Mouse (Mus musculus): Measurements from ENCODE around the gene AC170998.1.
A peak's percentile ranks its signal among the peaks of the same experiment; 100 is the strongest.

The AC170998.1 gene

GRCm38 (mm10) chr17:28725783-28726182 lies at the start of gene AC170998.1:
Gene AC170998.1, plus strand, starts transcription at chr17:28726083.
- DNase-seq (ENCODE audit: low spot score) = no peak

- no peak for DNase-seq (ENCODE audit: low spot score)
Observed at GRCm38 (mm10) chr17:28682311-28683084, 43.4 kb upstream of the AC170998.1 start.

- no peak for DNase-seq (ENCODE audit: low spot score)
Observed at GRCm38 (mm10) chr17:28683601-28684000, 42.3 kb upstream of the AC170998.1 start.

GRCm38 (mm10) chr17:28684631-28685030 lies 41.3 kb upstream of the AC170998.1 start:
- no peak for DNase-seq (ENCODE audit: low spot score)

DNA sequence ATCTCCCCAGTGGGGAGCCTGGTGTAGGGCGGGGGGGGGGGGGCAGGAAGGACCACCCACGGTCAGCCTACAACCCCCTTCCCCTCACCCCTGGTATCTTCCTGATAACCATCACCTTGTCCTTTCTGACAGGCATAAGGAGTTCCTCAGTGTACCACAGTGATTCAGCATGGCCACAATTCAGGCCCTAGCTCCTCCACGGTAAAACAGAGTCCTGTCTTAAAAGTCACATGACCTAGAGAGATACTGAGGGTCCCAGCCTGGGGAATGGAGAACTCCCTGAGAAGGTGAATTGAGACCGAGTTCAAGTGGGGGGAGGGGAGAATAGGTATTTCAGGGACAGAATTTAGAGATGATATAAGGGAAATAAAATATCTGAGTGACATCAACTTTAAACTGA lies 38.5 kb upstream of the AC170998.1 start:
- DNase-seq (ENCODE audit: low spot score) = no peak

DNA sequence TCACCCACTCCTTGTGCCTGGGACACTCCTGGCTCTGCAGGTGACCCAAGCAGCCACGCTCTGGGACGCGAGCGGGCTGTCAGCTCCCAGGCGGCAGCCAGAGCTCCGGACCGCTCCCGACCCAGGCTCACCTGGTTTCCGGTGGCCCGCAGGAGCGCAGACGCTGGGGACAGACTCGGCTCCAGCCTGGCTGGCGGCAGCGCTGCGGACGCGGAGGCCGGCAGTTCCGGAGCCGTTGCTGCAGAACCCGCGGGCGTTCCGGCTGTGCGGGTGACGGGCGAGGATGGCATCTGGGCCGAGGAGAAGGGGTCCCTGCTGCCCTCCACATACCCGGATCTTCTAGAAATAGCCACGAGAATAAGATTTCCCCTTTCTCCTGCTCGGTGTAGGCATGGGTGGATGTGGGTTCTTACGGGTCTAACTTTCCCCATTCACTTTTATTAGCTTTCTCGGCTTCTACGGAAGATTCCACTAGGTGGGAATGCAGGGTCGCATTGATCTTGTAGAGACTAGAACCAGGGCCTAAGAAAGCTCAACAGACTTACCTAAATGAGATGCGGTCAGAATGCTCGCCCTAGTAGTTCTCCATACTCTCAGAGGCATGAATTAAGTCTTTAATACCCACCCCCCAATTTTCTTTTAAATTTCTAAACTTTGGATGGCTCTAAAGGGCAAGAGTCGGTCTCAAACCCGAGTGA lies 36.1 kb upstream of the AC170998.1 start, which contains the start of gene Slc26a8:
Gene Slc26a8 (minus strand): TSS at position 648 of the 698 bp plus-strand sequence.
- DNase-seq (ENCODE audit: low spot score) = peak; percentile 31

DNA sequence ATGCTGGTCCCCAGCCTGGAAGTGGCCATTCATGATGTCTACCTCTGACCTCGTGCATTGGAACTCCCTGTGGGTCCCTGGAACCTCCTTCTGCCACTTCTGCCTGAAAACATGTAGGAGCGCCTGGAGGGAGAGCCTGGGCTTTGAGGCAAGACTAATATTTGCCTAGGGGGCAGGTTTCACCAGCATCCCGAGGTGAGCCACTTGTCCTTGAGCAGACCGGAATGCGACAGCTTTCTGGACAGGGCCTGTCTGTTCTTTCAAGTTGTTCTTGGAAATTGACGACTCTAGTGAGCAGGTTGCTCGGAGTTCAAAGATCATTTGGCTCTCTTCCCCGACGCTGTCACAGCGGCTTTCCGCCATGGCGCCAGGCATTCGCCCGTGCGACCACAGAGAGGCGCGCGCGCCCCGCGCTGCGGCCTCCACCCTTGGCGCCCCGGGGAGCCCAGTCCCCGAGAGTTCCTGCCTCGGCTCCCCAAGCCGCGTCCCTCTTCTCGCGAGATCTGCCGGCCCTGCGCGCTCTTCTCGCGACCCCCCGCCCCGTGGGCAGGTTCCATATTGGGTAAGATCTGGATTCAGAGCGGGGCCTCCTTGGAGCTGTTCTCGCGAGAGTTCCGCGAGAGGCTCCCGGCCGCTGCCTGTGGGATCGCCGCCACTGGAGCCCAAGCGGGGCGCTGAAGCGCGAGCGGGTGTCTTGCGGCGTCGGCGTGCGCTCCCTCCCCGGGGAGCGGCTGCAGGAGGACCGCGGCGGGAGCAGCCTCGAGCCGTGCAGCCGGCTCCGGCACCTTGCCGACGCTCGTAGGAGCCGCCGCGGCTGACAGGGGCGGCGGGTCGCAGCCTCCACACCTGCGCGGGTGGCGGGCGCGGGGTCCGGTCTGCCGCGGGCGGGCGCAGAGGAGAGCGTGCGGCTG lies 34.9 kb upstream of the AC170998.1 start, which contains the start of gene Mapk14:
Gene Mapk14 (plus strand): TSS at position 554 of the 911 bp plus-strand sequence.
- peak; percentile 100 for DNase-seq (ENCODE audit: low spot score)

- DNase-seq (ENCODE audit: low spot score) = peak; percentile 65
Observed at GRCm38 (mm10) chr17:28691687-28692340, 34.1 kb upstream of the AC170998.1 start.

GRCm38 (mm10) chr17:28692341-28692710 lies 33.6 kb upstream of the AC170998.1 start:
- peak; percentile 47 for DNase-seq (ENCODE audit: low spot score)

- DNase-seq (ENCODE audit: low spot score) = no peak
Observed at GRCm38 (mm10) chr17:28693086-28693485, 32.8 kb upstream of the AC170998.1 start.

DNA sequence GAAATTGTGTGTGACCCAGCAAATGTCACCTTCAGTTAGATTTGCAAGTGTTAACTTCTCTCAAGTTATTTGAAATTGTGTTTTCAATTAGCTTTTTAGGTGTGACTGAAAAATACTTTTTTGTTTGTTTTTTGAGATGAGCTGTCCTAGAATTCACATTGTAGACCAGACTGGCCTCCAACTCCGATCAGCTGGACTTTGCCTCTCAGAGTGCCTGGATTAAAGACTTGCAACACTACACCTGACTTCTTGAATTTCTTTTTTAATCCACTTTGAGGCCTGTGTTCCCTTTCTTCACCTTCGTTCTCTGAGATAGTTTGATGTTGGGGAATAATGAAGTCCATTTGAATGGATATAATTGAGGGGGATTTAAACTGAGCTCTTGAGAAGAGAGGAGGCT lies 31.8 kb upstream of the AC170998.1 start:
- DNase-seq (ENCODE audit: low spot score) = no peak

DNA sequence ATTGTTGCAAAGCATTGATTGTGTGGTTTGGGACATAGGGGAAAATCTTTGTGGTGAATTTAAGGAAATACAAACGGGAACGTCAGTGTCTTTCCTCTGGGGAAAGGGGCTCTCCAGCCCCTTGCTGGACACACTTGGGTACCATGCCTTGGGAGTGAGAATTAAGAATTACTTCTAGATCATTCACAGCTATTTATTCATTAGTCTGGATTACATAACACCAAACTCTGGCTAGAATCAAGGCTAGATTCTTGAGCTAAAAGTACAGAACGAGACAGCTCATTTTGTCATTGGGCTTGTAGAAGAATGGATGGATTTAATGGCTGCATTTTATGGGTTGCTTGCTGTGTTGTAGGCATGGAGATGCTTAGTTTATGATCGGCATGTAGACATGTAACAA lies 31.1 kb upstream of the AC170998.1 start:
- DNase-seq (ENCODE audit: low spot score) = no peak

DNA sequence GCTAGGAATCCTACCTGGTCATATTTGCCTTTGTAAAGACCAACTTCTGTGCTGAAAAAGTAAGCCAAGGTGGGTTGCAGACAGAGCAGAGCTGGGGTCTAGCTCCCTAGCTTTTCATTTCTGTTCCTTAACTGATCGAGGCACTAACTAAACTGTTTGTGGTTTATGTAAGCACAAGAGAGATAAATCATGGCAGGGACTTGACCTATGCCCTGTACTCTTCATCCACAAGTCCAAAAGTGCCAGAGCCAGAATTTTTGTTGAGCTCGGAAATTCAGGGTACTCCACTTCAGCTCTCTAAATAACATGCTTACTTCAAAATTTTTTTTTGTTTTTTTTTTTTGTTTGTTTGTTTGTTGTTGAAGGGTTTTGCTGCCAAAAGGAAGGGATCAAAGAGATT lies 29.2 kb upstream of the AC170998.1 start:
- DNase-seq (ENCODE audit: low spot score) = no peak

DNA sequence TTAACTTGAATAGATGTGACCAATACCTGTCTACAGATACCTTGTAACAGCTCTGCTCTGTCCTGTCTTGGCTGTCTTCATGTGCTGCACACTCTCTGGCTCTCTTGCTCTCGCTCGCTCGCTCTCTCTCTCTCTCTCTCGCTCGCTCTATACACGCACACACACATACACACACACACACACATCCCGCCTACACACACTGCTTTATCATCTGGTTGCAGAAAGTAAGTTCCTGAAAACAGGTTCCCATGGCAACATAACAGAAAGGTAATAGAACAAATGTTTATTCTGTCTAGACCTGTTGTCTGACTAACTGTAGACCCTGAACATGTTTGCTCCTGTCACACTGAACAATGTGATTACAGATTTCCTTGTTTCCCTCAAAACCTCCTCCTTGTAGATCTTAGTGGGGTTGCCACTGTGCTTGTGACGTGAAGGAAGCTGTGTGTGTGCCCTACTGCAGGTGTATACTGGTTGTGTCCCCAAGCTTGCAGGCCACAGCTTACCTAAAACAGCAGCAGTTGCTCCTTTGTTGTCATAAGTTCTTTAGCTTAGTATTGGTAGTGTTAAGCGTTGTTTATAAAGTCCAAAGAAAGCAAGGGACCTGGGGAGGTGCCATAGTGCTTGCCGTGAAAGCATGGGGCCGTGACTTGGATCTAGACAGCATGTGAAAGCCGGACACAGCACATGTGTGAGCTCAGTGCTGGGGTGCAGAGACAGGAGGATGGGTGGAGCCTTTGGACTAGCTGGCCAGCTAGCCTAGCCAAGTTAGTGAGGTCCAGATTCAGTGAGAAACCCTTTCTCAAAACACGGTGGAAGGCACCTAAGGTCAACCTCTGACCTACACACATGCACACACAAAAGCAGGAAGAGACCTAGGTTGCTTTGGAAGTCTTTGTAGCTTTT lies 28.3 kb upstream of the AC170998.1 start:
- no peak for DNase-seq (ENCODE audit: low spot score)

DNA sequence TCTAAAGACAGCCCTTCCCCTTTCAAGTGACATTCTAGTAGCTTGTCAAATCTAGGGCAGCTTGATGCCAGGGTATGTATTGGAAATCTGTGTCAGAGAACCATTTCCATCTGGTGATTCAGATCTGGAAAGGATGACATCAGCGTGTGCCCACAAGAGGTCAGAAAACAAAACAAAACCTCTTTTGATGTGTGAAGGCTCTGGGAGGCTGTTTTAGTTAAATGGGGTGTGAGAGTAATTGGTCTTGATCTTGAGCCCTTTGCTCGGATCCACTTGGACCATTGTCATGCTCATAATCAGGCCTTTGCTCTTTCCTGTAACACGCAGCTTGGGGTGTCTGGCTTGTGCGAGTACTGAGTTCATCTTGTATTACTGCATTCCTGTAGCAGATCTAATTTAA lies 27.6 kb upstream of the AC170998.1 start:
- no peak for DNase-seq (ENCODE audit: low spot score)

- DNase-seq (ENCODE audit: low spot score) = no peak
Observed at GRCm38 (mm10) chr17:28698672-28699071, 27.2 kb upstream of the AC170998.1 start.

DNA sequence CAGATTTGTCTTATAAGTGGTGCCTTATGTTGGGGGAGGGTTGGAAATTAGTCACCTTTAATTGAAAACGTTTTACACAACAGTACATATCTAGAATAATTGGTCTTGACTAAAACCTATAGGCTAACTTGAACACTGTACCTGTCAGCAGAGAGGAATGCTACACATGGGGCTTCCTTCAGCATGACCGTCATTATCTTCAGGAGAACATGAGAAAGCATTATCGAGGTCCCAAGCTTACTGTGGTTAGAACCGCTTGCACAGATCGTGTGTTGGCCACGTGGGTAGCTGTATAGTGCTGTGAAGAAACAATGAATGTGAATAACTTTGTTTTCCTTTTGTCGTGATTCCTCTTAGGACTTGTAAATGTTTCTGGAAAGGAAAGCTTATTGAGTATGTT lies 26.1 kb upstream of the AC170998.1 start:
- DNase-seq (ENCODE audit: low spot score) = no peak

- DNase-seq (ENCODE audit: low spot score) = no peak
Observed at GRCm38 (mm10) chr17:28701171-28701570, 24.7 kb upstream of the AC170998.1 start.

GRCm38 (mm10) chr17:28701737-28702136 lies 24.1 kb upstream of the AC170998.1 start:
- no peak for DNase-seq (ENCODE audit: low spot score)

- no peak for DNase-seq (ENCODE audit: low spot score)
Observed at GRCm38 (mm10) chr17:28702646-28703045, 23.2 kb upstream of the AC170998.1 start.

DNA sequence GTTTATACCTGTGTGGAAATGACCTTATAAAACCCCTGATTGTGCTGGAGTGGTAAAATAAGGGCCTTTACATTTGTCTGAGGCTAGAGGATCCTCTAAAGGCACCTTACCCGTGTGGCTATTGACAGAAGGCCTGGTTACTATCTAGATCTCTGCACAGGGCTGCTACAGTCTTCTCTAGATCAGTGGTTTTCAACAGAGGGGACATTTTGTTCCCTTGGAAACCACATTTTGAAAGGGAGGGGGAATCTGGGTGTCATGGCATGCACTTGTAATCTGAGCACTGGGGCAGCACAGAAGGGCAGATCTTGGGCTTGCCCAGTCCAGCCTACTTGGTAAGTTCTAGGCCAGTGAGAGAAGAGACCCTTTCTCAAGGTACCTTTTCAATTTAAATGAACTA lies 19.2 kb upstream of the AC170998.1 start:
- no peak for DNase-seq (ENCODE audit: low spot score)

Measured in ovary, postnatal 36 days (tissue).